Mouse (Mus musculus) T-helper 2 cell (primary cell): Measurements from ENCODE around the gene Mex3a.

ENCODE experiments used
- in situ Hi-C: fragments of 300-600 bp; cut with MboI, MseI; formaldehyde crosslinking; loops from one replicate; pipeline ENCODE4 v1.15.1; 2025; ENCODE audit warnings: high pct_unique_total_duplicates

Gene Mex3a

DNA sequence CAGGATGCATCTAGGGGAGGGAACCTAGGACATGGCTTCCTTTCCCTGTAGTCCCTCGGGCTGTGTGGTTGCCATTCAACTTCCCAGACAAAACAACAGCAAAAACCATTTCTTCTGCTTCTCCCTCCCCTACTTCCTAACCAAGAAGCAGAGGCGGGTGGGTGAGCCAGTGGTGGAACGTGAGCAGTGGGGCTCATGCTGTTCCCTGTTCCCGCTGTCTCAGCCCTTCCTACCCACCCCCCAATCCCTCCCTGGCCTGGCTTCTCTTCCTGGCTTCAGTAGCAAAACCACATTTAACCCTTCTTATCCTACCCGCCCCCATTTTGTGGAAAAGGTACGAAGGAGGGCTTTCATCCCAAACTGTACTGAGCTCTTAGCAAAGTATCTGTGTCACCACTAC is 27.1 kb upstream of the Mex3a start:
- in situ Hi-C loops: no loop called here

DNA sequence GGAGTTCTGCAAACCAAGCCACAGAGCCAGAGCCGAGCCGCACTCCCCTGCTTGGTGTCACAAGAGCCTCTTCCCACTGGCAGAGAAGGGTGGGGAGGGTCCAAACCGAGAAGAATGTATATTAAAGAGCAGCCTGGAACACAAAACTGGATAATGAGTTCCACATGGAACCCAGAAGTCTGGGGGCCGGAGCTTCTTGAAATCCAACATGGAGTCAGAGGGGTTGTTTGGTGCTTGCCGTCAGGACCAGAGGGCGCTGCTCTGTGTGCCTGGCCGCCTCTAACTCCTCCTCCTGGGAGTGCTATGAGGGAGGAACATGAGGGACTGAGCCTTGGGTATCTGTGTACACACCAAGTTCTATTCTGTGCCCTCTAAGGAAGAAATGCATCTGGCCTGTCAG is 26.4 kb upstream of the Mex3a start:
- in situ Hi-C loops: no loop called here

DNA sequence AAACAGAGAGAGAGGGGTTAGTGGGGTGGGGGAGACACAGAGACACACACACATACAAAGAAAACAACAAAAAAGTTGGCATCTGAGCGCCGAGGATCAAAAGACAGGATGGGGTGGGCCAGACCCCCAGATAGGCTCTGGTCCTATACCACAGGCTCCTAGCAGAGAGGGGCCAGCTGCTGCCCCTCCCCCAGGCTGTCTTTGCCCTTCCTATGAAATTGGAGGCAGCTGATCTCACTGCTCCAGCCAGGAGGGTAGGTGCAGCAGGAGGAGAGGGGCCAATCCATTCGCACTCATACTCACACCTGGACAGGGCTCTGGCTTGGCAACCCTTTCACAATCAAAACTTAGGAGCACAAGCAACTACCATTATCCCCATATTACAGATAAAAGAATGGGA is 22.9 kb upstream of the Mex3a start:
- in situ Hi-C loops: no loop called here

DNA sequence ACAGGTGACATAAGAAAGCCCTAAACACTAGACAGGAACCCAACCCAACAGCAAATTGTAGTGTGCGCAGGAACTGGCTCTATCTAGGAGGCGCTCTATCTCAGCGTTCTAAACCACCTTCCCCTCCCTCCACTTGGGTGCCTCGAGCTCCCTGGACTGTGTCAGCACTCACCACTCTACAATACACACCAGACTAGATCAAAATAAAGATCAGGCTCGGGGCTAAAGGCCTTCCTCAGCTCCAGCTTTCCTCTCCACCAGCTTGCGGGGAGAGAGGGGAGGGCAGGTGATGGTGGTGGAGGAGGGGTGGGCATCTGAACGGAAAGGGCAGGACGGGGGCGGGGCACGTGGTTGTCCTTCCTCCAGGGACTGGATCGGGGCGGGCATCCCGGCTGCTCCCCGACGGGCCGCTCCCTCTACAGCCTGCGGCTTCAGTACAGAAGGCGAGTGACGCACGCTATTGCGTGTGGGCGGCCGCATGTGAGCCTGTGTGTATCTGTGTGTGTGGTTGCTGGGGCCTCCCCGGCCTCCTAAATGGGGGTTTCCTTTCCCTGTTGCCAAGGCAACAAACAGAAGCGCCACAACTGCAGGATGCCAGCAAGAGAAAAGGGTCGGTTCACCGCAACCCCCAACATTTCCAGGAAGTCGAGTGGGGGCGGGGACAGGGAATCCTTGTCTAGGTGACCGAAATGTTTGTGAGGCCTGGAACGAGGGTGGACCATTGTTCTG is 22.3 kb upstream of the Mex3a start, which contains the start of gene Lmna:
Gene Lmna, minus strand, starts transcription at position 265 of the 729 bp plus-strand sequence.
- in situ Hi-C loops: no loop called here

DNA sequence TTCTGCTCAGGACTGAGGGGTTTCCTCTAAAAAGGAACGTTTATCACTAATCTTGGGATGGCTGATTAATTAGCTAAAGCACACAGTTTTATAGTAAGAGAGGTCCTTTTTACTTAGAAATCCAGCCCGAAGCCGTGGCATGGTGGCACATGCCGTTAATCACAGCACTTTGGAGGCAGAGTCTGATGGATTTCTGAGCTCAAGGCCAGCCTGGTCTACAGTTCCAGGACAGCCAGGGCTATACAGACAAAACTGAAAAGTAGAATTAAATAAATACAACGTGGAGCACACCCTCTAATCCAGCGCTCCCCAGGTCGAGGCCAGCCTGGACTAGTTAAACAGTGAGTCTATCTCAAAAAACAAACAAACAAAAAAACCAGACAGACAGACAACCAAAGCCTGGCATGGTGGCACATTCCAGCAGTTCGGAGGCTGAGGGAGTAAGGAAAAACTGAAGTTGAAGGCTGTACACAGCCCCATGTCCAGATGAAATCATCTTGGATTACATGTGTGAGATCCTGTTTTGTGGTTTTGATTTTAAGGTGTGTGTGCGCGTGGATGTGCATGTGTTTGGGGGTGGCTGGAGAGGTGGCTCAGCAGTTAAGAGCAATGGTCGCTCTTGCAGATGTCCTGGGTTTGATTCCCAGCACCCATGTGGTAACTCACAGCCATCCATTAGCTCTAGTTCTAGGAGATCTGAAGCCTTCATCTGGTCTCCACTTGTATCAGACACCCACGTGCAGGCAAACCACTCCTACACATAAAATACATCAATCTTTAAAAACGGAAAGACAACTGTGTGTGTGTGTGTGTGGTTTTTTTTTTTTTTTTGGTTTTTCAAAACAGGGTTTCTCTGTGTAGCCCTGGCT is 21.5 kb upstream of the Mex3a start:
- in situ Hi-C loops: no loop called here

DNA sequence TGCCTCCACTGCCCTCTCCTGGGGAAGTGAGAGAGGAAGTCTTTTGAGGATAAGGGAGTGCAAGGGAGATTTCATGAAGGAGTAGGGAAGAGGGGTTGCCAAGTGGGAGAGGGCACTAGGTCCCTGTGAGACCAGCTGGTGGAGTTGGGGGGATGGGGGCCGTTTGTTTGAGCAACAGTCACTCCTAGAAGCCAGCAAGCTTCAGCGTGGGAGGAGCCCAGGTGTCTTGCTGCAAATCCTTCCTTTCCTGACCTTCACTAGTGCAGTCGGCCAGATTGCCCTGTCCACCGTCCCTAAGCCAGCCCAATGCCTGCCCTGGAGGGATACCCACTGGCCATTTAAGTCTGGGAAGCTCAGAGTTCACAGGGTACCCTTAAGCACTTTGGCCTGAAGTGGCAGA is 20.6 kb upstream of the Mex3a start:
- in situ Hi-C loops: no loop called here

DNA sequence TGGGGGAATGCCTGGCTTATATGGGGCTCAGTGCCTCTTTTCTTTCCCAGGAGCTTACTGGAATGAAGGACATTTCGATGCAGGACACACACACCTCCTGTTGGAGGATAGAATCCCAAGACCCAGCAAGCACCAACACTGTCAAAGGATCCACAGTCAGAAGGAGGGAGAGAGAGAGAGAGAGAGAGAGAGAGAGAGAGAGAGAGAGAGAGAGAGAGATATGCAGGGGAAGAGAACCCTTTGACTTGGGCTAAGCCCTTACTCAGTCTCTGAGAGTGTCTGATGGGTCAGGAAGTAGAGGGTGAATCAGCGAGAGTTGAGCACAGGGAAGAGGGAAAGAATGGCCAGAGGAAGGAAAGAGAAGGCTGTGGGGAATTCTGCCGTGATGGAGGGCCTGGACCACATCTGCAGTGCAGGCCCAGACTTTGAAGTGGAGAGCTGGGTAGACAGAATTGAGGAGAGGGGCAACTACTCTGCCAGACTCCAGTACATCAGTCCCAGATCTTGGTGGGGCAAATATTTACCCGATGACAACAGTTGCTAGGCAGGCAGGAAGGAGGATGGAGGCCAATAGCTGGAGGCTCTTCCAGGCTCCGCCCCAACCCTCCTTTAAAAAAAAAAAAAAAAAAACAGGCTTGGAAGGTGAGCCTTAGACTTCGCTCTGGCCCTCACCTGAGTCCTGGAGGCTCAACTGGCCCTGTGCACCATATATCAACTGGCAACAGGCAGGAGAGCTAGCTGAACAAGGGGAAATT is 19.9 kb upstream of the Mex3a start:
- in situ Hi-C loops: no loop called here

DNA sequence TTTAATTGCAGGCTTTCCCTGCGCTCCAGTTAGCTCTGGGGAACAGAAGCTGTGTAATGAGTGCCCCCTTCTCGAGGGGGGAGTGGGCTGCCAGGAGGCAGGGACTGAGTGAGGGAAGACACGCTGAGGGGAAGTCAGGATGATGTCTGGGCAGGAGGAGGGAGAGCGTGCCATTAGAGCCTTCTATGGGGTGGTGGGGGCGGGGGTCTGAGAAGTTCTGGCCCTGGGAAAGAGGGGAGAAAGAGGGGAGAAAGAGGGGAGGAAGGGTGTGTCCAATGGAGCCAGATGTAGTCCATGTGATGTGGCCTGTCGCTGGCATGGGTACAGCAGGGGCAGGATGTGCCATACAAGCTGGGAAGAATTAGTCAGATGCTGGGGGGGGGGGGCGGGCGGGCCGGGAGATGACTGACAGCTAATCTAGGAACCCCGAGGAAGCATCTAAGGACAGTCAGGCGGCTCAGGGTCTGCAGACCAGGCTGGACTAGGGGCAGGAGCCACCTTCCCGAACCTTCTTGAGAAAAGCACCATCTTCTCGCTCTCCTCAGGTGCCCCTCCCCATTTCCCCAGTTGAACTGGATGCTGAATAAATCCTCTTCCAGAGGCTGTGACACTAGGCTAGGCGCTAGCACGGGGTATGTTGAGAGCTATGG is 19.2 kb upstream of the Mex3a start:
- in situ Hi-C loops: no loop called here

DNA sequence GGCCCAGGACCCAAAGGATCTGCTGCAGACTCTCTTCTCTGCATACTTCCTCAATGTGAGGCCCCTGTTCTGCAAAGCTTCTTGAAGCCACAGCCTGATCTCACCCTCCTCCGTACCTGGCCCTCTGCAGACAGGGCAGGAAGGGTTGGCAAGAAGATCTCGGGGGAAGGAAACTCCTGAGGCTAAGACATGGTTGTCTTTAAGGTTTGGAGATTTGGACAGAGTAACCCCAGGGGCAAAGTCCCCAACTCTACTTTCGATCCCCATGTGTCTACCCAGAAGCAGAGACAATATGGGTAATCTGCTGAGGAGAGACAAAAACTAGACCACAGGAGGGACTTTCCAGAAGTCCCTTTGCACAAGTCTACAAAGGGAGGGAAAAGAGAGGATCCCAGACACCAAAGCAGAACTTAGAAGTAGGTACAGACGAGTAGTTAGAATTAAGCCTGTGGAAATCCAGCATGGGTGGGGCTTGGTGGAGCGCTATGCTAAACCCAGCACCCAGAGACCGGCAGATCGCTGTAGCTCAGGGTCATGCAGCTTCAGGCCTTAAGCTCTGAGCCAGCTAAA is 18.6 kb upstream of the Mex3a start:
- in situ Hi-C loops: no loop called here

DNA sequence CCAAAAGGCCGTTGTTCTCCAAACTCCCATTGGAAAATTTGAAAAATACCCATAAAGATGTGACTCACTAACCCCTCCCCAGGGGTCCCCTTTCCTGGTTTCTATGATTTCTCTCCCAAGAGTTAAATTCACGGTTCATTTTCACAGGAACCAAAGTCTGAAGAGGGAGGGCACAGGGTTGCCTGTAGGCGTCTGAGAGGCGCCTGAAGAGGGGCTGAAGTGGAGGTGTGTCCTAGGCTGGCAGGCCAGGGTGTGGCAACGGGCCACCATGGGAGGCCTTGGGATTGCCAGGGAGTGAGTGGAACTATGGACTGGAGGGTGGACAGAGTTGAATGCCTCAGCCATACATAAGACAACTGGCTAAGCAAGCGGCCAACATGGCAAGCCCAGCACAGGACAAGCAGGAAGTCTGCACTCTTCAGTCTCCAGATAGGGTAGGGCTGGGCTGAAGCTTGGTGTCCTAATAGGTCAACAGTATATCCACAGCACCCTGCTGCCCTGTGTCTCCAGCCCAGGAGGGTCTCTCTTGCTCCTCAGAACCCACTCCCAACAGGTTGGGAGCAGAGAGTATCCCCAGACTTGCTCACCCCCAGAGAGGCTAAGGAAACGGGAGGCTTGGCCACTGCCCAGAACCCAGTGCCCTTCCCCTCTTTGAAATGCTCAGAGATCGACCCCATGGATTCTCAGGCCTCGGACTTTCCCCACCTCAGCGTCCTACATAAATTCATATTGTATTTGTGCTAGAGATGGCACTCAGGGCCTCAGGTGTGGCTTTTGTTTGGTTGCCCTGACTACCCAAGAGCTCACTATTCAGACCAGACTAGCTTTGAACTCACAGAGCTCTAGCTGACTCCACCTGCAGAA is 17.7 kb upstream of the Mex3a start:
- in situ Hi-C loops: no loop called here

DNA sequence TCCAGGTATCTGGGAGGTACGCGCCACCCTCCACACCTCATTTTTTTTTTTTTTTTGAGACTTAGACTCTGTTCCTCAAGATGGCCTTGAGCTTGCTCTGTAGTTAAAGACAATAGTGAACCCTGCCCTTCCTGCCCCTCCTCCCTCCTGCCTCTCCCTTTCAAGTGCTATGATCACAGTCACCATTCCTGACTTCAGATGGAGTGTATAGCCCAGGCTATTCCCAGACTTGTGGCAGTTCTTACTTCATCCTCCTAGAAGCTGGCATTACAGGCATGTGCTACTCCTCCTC is 17.2 kb upstream of the Mex3a start:
- in situ Hi-C loops: no loop called here

DNA sequence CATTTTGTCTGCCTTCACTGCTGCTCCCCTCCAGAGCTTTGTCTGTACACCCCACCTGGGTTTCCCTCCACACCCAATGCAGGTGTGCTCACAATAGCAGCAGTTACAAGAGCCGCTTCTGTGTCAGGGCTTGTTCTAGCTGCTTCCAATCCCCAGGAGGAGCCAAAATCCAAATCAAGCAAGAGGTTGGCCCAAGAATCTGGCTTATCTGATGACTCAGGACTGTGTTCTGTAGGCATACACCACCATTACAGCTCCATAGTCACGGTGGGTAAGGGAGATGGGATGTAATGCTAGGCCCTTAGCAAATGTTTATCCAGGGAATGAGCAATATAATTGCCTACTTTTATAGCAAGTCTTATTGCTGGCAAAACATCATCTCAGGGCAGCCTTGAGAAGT is 15.8 kb upstream of the Mex3a start:
- in situ Hi-C loops: no loop called here

DNA sequence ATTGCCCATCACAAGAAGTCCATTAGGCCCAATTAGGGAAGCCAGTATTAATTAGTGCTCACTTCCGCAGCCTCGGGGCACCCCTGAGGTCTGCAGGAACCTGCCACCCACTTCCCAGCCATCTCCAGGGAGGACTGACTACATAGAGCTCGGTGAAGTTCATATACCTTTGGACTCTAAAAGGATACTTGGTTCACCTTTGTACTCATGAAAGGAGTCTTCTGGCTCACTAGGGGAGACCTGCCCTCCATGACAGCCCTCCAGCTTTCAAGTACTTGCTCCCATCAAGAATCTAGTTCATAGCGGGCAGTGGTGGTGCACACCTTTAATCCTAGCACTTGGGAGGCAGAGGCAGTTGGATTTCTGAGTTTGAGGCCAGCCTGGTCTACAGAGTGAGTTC is 13.8 kb upstream of the Mex3a start:
- in situ Hi-C loops: no loop called here

DNA sequence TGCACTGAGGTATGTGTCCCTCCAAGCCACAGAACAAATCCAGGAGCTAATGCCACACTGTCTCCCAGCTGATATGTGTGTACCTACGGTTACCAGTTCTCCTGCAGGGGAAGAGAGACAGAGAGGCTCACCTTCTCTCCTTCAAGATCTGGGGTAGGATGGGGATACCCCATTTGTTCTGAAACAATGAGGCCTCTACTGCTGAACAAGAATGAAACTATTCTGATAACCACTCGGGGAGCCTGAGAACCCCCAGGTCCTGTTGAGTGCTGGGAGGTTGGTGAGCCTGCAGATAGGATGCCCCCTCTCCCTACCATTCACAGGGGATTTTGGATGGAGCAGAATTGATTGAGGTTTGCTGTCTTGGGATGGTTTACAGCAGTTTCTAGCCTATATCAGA is 12.1 kb upstream of the Mex3a start:
- in situ Hi-C loops: loop anchor here (5.0 kb wide), 2 partner anchors 33 to 113 kb away; no protein-coding TSS in a partner anchor

DNA sequence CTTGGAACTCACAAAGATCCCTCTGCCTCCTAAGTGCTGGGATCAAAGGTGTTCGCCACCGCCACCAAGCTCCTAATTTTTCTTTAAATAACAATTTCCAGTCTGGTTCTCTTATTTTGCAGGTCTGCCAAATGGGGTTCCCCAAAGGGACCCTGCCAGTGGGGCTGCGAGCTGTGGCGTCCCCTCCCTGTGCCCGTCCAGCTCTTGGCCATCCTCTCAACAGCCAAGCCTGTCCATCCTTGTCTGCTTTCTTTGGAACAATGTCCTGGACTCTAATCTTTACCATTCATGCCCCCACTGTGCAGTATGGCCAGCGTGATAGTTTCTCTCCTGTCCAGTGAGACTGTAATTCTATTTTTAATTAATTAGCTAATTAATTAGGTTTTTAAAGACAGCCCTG is 11.0 kb upstream of the Mex3a start:
- in situ Hi-C loops: loop anchor here (5.0 kb wide), 2 partner anchors 34 to 114 kb away; no protein-coding TSS in a partner anchor

DNA sequence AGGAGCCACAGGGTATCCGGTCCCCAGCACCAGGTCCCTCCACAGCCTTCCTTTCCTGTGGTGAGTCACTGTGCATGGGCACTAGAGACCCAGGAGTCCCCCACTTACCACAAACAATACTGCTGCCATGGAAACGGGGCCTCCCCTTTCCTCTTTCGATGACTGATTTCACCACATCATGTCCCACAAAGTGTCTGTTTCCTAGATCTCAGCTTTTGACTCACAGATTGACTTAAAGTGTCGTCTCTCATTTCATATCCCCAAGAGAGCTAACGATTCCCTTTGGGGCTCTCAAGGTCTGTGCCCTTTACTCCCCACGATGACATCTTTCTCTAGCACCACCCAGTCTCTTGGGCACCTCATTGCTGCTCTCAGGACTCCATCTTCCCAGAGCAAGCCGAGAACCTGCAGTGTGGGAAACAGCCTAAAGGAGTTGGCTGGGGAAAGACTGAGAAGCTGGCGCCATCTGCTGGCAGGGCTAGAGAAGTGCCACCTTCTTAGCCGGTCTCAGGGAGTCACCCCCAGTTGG is 10.3 kb upstream of the Mex3a start:
- in situ Hi-C loops: loop anchor here (5.0 kb wide), 2 partner anchors 35 to 115 kb away; no protein-coding TSS in a partner anchor

DNA sequence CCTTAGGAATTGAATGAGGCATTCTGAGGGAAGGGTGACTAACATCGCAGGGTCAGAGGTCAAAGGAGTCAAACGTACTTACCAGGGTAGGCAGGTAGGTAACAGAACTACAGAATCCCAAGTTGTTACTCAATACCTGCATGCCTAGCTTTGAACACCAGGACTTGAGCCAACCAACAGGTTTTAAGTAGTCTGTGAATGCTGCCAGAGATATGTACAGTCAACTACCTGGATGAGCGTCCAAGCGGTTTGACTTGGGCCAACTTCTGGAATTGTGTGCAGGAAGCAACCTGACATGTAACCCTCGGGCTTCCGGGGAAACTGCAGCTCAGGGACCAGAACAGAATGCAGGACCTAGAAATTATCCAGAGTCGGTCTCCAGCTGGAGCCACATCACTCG is 9.2 kb upstream of the Mex3a start:
- in situ Hi-C loops: loop anchor here (5.0 kb wide), 2 partner anchors 36 to 116 kb away; no protein-coding TSS in a partner anchor

DNA sequence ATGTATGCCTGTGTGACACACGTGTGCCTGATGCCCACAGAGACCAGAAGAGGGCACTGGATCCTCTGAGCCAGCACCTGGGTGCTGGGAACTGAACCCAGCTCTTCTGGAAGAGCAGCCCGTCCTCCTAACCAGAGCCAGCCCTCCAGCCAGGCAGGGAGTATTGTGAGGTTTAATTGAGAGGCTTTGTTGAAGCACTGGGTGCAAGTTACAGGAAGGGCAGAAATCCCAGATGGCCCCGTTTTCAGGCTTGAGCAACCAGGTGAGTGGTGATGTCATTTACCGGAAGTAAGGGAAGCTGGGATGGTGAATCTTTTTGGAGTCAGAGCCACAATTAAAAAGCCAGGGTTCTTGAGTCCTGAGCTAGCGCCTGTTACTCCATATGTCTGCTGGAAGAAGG is 7.2 kb upstream of the Mex3a start:
- in situ Hi-C loops: no loop called here

DNA sequence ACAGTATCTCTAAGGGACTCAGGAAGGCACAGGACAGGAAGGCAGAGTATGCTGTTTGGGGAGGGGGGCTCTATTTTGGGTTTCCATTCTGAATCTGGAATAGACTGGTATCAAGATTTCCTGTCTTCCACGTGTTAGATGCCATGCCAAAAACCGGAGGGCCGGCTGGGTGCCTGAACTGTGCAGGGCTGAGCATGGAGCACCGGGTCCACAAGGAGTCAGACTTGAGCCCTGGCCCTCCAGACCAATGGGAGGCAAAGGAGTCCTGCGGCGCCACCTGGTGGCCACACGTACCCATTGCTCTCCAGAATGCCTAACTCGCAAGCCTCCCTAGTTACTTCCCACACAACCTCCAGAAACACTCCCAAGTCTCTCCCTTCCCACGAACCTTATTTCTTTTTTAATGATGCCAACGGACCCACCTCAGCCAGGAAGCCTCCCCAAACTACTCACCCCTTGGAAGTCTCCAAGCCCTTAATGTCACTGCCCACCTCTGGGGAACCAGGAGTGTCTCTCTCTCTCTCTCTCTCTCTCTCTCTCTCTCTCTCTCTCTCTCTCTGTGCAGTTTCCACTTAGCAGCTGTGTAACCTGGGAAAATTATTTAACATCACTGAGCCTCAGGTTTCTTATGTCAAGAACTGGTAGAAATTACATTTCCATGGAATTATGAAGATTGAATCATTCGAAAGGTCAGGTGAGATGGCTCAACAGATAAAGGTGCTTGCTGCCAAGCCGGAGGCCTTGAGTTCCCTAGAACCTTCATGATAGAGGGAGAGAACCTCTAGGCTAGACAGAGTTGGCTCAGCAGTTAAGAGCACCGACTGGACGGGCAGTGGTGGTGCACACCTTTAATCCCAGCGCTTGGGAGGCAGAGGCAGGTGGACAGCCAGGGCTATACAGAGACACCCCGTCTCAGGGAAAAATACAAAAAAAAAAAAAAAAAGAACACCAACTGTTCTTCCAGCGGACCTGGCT is 5.8 kb upstream of the Mex3a start:
- in situ Hi-C loops: no loop called here
